Mouse (Mus musculus) naive thymus-derived CD4-positive, alpha-beta T cell, adult 2 months (primary cell): Measurements from ENCODE around the gene Cd164l2.

ENCODE experiments used
- DNase-seq: peaks from one replicate; pipeline ENCODE4 v3.0.0-alpha.2; 2011; ENCODE audit warnings: low read depth

Cd164l2 gene

GRCm38 (mm10) chr4:133223875-133224274, 11.9 kb downstream of the Cd164l2 start:
- no peak for DNase-seq

GRCm38 (mm10) chr4:133226073-133226472, 14.1 kb downstream of the Cd164l2 start:
- DNase-seq, result no peak

- DNase-seq, result no peak
These were observed 15.7 kb downstream of the Cd164l2 start for GRCm38 (mm10) chr4:133227636-133228035.

DNA sequence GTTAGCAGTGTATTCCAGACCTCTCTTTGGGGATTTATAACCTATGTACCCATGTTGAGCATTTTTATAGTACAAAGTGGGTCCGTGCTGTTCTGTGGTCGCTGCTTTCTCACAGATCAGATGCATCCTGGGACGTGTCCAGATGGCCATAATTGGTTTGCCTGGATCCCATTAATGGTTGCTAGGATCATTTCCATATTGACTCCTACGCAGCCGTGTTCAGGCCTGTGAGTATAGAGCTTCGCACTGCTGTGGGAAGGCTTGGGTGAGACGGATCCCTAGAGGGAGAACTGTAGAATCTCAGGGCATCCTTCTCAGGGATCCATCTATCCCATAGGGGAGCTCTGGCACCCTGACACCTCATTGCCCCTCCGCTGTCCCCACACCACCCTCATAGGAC, 17.7 kb downstream of the Cd164l2 start:
- no peak for DNase-seq

DNA sequence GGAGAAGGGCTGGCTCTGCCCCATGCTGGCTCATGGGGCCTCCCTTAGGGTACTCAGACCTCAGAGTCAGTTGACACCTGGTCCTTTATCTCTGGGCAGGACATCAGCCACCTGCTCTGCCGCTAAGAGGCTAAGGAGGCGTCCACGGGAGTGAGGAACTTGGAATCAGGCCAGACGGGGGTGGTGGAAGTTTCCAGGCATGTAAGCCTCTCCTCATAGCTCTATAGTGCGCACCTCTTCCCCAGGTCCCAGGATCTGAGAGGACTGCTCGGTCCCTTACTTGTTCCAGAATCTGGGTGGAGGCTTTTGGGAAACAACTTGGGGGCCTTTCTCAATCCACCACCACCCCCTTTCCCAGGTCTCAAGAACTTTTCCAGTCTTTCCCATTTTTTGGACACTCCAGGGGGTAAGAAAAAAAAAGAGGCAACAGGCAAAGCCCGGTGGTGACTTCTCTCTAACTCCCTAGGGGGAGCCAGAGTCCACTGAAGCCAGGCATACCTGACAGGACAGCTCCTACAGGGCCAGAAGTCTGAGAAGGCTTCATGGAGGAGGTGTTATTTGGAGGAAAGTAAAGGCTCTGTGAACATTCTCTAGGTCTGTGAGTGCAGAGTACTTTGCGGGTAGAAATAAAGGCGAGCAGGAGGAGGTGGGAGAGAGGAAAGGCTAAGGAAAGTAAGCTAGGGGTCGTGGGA, 21.5 kb downstream of the Cd164l2 start:
- peak; percentile 60 for DNase-seq

DNA sequence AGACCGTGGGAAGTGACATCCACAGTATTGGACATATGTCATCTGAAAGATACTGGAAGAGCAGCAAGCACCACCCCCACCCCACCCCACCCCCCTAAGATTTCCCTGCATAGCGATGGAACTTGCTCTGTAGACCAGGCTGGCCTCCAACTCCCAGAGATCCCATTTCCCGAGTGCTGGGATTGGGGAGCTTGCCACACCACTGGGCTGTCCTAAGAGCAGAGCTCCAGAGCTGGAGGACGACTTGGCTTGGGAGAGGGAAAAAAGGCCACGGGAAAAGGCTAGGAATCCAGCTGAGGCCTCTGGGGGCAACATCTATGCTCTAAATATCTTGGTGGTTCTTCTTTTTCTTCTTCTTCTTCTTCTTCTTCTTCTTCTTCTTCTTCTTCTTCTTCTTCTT, 22.8 kb downstream of the Cd164l2 start:
- no peak for DNase-seq

GRCm38 (mm10) chr4:133235415-133235814, 23.5 kb downstream of the Cd164l2 start:
- no peak for DNase-seq

GRCm38 (mm10) chr4:133237911-133238310, 26.0 kb downstream of the Cd164l2 start:
- no peak for DNase-seq

DNA sequence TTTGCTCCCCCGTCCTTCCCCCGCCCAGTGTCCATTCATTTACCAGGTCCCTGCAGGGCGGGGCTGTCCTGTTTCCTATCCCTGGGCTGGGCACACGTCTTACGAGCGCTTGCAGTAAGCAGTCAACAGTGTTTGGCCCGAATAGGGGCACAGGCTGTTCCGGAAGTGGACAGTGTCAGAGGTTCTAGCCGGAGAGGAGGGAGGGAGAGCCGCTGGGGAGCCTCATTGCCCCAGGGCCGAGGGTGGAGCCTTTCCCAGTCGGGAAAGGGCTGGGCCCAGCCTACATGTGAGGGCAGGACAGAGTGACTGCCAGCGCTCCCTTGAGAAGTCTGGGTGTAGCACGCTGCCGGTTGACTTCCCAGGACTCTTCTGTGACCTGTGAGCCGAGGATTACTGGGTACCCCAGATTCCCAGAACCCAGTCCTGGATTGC, 28.6 kb downstream of the Cd164l2 start, which contains the start of gene Map3k6:
Gene Map3k6, plus strand, starts transcription at position 329 of the 432 bp plus-strand sequence.
- no peak for DNase-seq

DNA sequence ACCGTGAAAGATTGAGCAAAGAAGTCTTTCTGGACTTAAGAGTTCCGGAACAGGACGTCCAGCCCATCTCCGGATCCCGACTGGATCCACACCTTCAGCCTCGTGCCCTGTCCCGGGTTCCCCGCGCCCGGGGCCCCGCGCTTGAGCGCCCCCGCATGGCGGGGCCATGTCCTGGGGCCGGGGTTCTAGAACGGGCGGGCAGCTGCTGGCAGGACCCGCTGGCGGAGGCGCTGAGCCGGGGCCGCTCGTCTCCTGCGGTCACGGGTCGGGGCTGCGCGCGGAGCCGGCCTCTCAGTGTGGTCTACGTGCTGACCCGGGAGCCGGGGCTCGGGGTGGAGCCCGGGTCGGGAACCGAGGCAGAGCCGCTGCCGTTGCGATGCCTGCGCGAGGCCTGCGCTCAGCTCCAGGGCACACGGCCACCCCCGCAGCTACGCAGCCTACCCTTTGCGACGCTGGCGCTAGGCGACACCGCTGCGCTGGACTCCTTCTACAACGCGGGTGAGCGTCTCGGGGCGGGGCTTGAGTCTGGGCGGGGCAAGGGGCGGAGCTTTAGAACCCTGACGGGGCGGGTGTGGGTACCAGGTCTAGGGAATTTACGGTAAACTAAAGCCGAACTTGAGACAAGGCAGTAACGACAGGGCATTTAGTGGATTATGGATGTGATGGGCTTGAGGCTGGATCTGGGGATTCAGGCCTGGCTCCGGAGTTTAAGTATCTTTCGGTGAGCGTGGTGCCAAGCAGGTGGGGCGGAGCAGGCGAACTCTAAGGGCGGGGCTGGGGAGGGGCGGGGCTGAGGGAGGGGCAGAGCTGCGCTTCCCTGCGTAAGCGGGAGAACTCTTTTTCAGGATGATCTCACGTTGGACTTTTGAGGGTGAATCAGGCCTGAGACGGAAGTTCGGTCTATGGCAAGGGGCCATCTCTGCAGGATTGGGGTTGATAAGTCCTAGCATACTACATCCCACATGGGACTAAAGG, 29.3 kb downstream of the Cd164l2 start:
- peak; percentile 85 for DNase-seq

DNA sequence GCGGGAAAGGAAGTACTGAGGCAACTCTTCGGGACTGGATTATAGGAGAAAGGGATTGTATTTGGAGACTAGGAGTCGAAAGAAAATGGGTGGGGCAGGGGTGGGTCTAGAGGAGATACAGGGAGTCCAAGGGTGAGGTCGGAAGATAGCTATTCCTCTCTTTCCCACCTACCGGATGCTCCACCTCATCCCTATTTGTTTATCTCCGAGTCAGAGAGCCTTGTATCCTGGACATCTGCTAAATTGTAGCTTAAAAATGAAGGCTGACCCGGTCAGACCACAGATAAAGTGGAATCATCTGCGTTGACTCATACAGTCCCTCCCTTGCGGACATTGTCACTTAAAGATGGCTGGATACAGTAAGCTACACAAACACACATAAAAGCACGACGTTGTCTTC, 30.0 kb downstream of the Cd164l2 start:
- no peak for DNase-seq

- no peak for DNase-seq
These were observed 30.8 kb downstream of the Cd164l2 start for GRCm38 (mm10) chr4:133242710-133243109.

GRCm38 (mm10) chr4:133243538-133243937, 31.6 kb downstream of the Cd164l2 start:
- no peak for DNase-seq

GRCm38 (mm10) chr4:133244289-133244688, 32.4 kb downstream of the Cd164l2 start:
- DNase-seq, result no peak

DNA sequence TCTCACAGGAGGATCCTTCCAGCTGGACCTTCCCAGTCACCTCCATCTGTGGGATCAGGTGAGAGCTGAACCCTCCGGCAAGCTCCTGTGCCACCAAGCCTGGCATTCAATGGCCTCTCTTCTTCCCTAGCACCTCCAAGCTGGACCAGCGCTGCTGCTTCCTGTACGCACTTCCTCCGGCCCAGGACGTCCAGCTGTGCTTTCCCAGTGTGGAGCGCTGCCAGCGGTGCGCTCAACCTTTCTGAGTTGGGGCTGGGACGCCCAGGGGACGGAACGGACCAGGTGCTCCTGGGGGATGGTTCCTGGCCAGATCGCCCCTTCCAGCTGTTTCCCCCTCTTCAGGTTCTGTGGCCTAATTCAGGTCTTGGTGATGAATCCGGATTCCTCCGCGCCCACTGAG, 35.1 kb downstream of the Cd164l2 start:
- DNase-seq, result no peak

GRCm38 (mm10) chr4:133247806-133248449, 36.0 kb downstream of the Cd164l2 start:
- DNase-seq, result no peak

GRCm38 (mm10) chr4:133250609-133251008, 38.7 kb downstream of the Cd164l2 start:
- DNase-seq, result peak; percentile 87

- no peak for DNase-seq
These were observed 39.3 kb downstream of the Cd164l2 start for GRCm38 (mm10) chr4:133251214-133251613.

DNA sequence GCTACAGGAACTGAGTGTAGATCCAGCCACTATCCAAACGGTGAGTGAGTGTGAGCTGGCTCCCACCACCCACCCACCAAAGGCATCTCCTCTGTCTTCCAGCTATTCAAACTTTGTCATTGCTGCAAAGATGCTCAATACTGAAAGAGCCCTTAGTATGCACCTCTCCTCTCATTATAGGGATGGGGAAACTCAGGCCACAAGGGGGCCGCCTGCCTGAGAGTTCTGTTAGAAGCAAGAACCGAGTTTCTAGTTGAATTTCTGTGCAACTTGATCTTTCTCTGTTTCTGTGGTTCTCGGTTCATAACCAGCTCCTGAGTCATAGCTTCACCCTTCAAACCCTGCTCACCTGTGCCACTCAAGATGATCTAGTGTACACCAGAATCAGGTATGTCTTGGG, 40.2 kb downstream of the Cd164l2 start:
- no peak for DNase-seq

GRCm38 (mm10) chr4:133253412-133253811, 41.5 kb downstream of the Cd164l2 start:
- DNase-seq, result no peak

GRCm38 (mm10) chr4:133255392-133255791, 43.5 kb downstream of the Cd164l2 start:
- no peak for DNase-seq

GRCm38 (mm10) chr4:133256820-133257219, 44.9 kb downstream of the Cd164l2 start:
- DNase-seq, result no peak
